Mouse (Mus musculus) intestine, postnatal 0 days (tissue): ENCODE data around the gene Cenpl. TPM values are rescaled to one million over a fixed set of nuclear protein-coding genes. Genes with fewer than 3 reads are reported as not detected.
"Not testable (repeated sequence)": the region's sequence is repeated elsewhere in the genome, so short reads cannot be mapped to it uniquely, and the experiment has no call there.

Experiments
- ATAC-seq: fragments of 200-750 bp; cut with Nextera tagmentation; 2 replicates; pipeline ENCODE4 v1.8.0; 2017; ENCODE audit warnings: mild to moderate bottlenecking, moderate TSS enrichment, moderate library complexity
- H3K27ac ChIP-seq: fragments of 300-500 bp; sonication (generic); 2 replicates; pipeline ENCODE4 v1.5.1; 2014; ENCODE audit warnings: mild to moderate bottlenecking, low read depth, low read length, moderate library complexity
- H3K27me3 ChIP-seq: fragments of 300-500 bp; sonication (generic); replicated peaks from 2 replicates; pipeline ENCODE4 v1.6.1; 2014; ENCODE audit warnings: low read length, mixed read lengths; ENCODE audit not compliant: control insufficient read depth, insufficient read depth
- H3K36me3 ChIP-seq: fragments of 300-500 bp; sonication (generic); 2 replicates; pipeline ENCODE4 v1.6.1; 2014; ENCODE audit warnings: mild to moderate bottlenecking, moderate library complexity; ENCODE audit not compliant: control insufficient read depth, insufficient read depth
- H3K4me1 ChIP-seq: fragments of 300-500 bp; sonication (generic); replicated peaks from 2 replicates; pipeline ENCODE4 v1.6.1; 2014; ENCODE audit warnings: antibody characterized with exemption, low read length, mixed read lengths; ENCODE audit not compliant: control insufficient read depth, insufficient read depth
- H3K4me2 ChIP-seq: fragments of 300-500 bp; sonication (generic); replicated peaks from 2 replicates; pipeline ENCODE4 v1.6.1; 2014; ENCODE audit warnings: low read depth, mild to moderate bottlenecking, moderate library complexity
- H3K4me3 ChIP-seq: fragments of 300-500 bp; sonication (generic); 2 replicates; pipeline ENCODE4 v1.5.1; 2014; ENCODE audit warnings: low read depth, low read length
- H3K9ac ChIP-seq: fragments of 300-500 bp; sonication (generic); 2 replicates; pipeline ENCODE4 v1.6.1; 2014; ENCODE audit warnings: mild to moderate bottlenecking, low read depth, low read length
- H3K9me3 ChIP-seq: fragments of 300-500 bp; sonication (generic); 2 replicates; pipeline ENCODE4 v1.6.1; 2016; ENCODE audit warnings: mixed run types; ENCODE audit not compliant: control insufficient read depth
- CTCF ChIP-seq: sonication (generic); IDR thresholded peaks from 2 replicates; pipeline ENCODE4 v1.5.1; 2016; ENCODE audit warnings: low read depth, mild to moderate bottlenecking, control low read depth, antibody characterized with exemption, moderate library complexity
- WGBS: fragments of 180-500 bp; shearing (Covaris S2); extraction: QIAGEN DNeasy Blood & Tissue Kit; methylation state at CpG from one replicate; pipeline ENCODE4 v1.1.7; 2014; 5-methylcytosine and 5-hydroxymethylcytosine counted together
- polyA plus RNA-seq: library from polyadenylated mRNA; unstranded; fragments of >200 nt; fragmentation: Nextera tagmentation; extraction: Ambion mirVana; gene quantifications from 2 replicates; pipeline ENCODE4 v1.2.1, GENCODE M21; 2015

Cenpl gene
- polyA plus RNA-seq: 10.0 and 11.0 TPM in 2 replicates

- Histone ChIP-seq H3K36me3 (no peaks in the 10 kb centered on the region), H3K9ac (peak within 1 kb of the TSS; percentile 75), H3K27ac (peak within 1 kb of the TSS; percentile 76; the same call in 1 of the 2 replicates), H3K4me3 (peak within 1 kb of the TSS; percentile 82), H3K27me3 (no peaks in the 10 kb centered on the region), H3K9me3 (no peaks in the 10 kb centered on the region), H3K4me1 (peaks cover 6% of the 10 kb centered on the region), H3K4me2 (peak within 1 kb of the TSS; percentile 93)
- peak; percentile 97 for ATAC-seq
- under 1% methylated on average over 57 of the region's 57 CpGs for WGBS
- TF ChIP-seq CTCF: peak; percentile 44
These were observed at the start of gene Cenpl, which contains the start of gene Dars2 for GRCm38 (mm10) chr1:161070352-161071271. Gene Cenpl, plus strand, starts transcription at chr1:161070713. Gene Dars2, minus strand, starts transcription at chr1:161070658.

DNA sequence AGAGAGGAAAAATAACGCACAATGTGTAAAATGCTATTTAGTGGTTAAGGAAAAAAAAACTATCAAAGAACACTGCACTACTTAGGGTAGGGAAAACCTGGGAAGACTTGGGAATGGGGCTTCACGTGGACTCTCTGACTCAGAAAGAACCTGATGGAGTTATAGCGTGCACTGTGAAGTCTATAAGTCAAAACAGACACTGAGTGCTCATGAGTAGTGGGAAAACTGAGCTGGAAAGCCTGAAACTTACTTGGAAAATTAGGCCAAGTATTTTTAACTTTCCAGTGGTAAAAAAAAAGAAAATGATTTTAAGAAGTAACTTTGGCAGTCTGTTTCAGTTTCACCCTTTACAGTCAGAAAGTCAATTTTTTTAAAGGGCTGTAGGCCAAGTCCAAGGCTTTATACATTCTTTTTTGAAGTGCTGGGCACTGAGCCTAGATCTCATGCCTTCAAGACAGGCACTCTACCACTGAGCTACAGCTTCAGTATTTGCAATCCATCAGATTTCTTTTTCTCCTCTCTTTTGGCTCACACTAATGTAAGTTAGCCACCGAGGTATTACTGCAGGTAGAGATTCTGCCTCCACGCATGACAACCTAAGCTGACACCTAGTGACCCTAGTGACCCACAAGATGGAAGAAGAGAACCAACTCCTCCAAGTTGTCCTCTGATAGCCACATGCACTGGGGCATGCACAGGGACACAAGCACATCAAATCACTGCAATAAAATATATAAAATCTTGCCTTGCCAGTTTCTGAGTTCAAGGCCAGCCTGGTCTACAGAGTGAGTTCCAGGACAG lies 44.9 kb upstream of the Cenpl start:
- no peaks in the 10 kb centered on the region for H3K27me3 ChIP-seq
- no peaks in the 10 kb centered on the region for H3K4me1 ChIP-seq
- no peaks in the 10 kb centered on the region for H3K9me3 ChIP-seq
- H3K27ac ChIP-seq: no peak overlapping the region
- no peak overlapping the region for H3K4me2 ChIP-seq
- H3K9ac ChIP-seq: no peak overlapping the region
- no peak overlapping the region for H3K4me3 ChIP-seq
- WGBS: 73% methylated on average over 5 of the region's 5 CpGs
- TF ChIP-seq CTCF: no peak
- 0 out of 2 replicates have a peak, but pooled peaks cover 6% of the 10 kb centered on the region for H3K36me3 ChIP-seq
- no peak for ATAC-seq

- WGBS: 93% methylated on average over 2 of the region's 2 CpGs
- Histone ChIP-seq H3K27me3 (no peaks in the 10 kb centered on the region), H3K4me3 (no peak overlapping the region), H3K9ac (no peak overlapping the region), H3K4me1 (no peaks in the 10 kb centered on the region), H3K9me3 (no peaks in the 10 kb centered on the region), H3K36me3 (peaks cover 9% of the 10 kb centered on the region; the same call in 1 of the 2 replicates), H3K27ac (no peak overlapping the region), H3K4me2 (no peak overlapping the region)
- ATAC-seq: no peak
- no peak for TF ChIP-seq CTCF
These were observed 43.3 kb upstream of the Cenpl start for GRCm38 (mm10) chr1:161027196-161027595.

DNA sequence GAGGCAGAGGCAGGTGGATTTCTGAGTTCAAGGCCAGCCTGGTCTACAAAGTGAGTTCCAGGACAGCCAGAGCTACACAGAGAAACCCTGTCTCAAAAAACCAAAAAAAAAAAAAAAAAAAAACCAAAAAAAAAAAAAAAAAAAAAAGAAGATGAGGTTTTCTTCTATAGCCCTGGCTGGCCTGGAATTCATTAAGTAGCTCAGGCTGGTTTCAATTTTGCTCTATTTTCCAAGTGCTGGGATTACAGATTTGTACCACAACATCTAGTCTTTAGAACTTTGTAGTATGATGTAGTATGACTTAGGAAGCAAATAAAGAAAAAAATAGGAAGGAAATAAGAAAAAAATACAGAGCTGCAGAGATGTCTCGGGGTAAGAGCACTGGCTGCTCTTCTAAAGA lies 42.1 kb upstream of the Cenpl start:
- not testable (repeated sequence) for H3K4me2 ChIP-seq, H3K27me3 ChIP-seq, H3K4me3 ChIP-seq, H3K9me3 ChIP-seq, ATAC-seq, H3K4me1 ChIP-seq, H3K27ac ChIP-seq, H3K9ac ChIP-seq
- WGBS: 91% methylated on average over 1 of the region's 1 CpGs
- peaks cover 12% of the 10 kb centered on the region; the same call in 1 of the 2 replicates for H3K36me3 ChIP-seq

DNA sequence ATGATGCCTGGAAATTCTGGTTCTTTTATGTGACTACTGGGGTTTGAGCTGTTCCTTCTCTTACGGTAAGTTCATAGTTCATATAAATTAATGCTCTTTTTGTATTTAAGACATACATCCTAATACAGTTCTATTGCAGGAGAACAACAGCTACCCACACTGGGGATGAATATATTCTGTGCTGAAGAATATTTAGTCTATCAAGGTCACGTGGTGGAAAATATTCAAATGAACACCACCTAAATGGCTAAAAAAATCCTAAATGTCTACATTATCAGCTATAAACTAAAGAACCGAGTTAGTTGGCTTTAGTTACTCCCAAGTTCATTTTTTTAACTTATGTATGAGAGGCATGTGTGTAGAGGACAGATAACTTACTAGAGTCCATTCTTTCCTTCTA lies 40.5 kb upstream of the Cenpl start:
- no peak overlapping the region for H3K9ac ChIP-seq
- H3K36me3 ChIP-seq: peaks cover 12% of the 10 kb centered on the region; the same call in 1 of the 2 replicates
- H3K4me2 ChIP-seq: no peak overlapping the region
- TF ChIP-seq CTCF: no peak
- no peaks in the 10 kb centered on the region for H3K27me3 ChIP-seq
- H3K4me1 ChIP-seq: no peaks in the 10 kb centered on the region
- WGBS: 90% methylated on average over 3 of the region's 3 CpGs
- no peaks in the 10 kb centered on the region for H3K9me3 ChIP-seq
- no peak for ATAC-seq
- no peak overlapping the region for H3K27ac ChIP-seq
- H3K4me3 ChIP-seq: no peak overlapping the region

DNA sequence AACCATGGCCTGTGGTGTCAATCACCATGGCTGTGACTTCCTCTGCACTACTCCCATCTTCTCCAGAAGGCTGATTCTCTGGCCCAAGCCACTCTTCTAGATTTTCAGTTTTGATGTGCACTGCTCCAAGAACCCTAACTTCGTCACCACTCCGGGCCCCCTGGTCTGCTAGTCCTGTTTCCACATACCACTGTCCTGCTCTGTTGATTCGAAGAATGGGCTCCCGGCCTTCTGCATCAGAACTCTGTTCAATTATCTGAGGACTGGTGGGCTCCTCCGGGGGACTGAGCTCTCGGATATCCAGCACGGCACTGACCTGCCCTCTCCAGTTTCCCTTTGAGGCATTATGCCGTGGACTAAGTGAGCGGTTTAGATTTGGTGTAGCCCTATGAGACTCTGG lies 38.6 kb upstream of the Cenpl start:
- no peak for TF ChIP-seq CTCF
- H3K27me3 ChIP-seq: no peaks in the 10 kb centered on the region
- WGBS: 97% methylated on average over 9 of the region's 9 CpGs
- peaks cover 15% of the 10 kb centered on the region; the same call in 1 of the 2 replicates for H3K36me3 ChIP-seq
- H3K4me1 ChIP-seq: no peaks in the 10 kb centered on the region
- ATAC-seq: no peak
- no peaks in the 10 kb centered on the region for H3K9me3 ChIP-seq
- H3K4me2 ChIP-seq: no peak overlapping the region
- H3K4me3 ChIP-seq: no peak overlapping the region
- H3K9ac ChIP-seq: no peak overlapping the region
- no peak overlapping the region for H3K27ac ChIP-seq
